Mouse (Mus musculus) liver, adult 2 months (tissue): ENCODE results near the gene Fbn1. TPM values are rescaled to one million over a fixed set of nuclear protein-coding genes. Genes with fewer than 3 reads are reported as not detected.
"Not testable (repeated sequence)": the region's sequence is repeated elsewhere in the genome, so short reads cannot be mapped to it uniquely, and the experiment has no call there.

ENCODE experiments used
- DNase-seq: peaks from one replicate; pipeline ENCODE4 v3.0.0-alpha.2; 2011; ENCODE audit warnings: low read depth, low spot score; ENCODE audit errors: extremely low read depth
- H3K27ac ChIP-seq: fragments of 200-500 bp; replicated peaks from 2 replicates; pipeline ENCODE4 v1.5.1; 2012; ENCODE audit warnings: low read depth, mild to moderate bottlenecking, control low read depth, inconsistent platforms, low read length; ENCODE audit not compliant: insufficient read depth
- H3K27me3 ChIP-seq: fragments of 200-500 bp; 2 replicates; pipeline ENCODE4 v1.6.1; 2012; ENCODE audit warnings: mild to moderate bottlenecking, moderate library complexity, low read length, inconsistent platforms; ENCODE audit not compliant: control insufficient read depth, insufficient read depth
- H3K36me3 ChIP-seq: fragments of 200-500 bp; 2 replicates; pipeline ENCODE4 v1.6.1; 2012; ENCODE audit warnings: low read length, inconsistent platforms; ENCODE audit not compliant: control insufficient read depth, insufficient read depth
- H3K4me1 ChIP-seq: fragments of 200-500 bp; 2 replicates; pipeline ENCODE4 v1.6.1; 2011; ENCODE audit warnings: low read length; ENCODE audit not compliant: control insufficient read depth, insufficient read depth
- H3K4me3 ChIP-seq: fragments of 200-500 bp; 2 replicates; pipeline ENCODE4 v1.5.1; 2011; ENCODE audit warnings: low read depth, mild to moderate bottlenecking, control low read depth, low read length, moderate library complexity; ENCODE audit not compliant: insufficient read depth
- H3K79me2 ChIP-seq: fragments of 200-500 bp; 2 replicates; pipeline ENCODE4 v1.6.1; 2012; ENCODE audit warnings: inconsistent platforms, mild to moderate bottlenecking, low read length, moderate library complexity; ENCODE audit not compliant: control insufficient read depth, insufficient read depth
- H3K9ac ChIP-seq: fragments of 200-500 bp; 2 replicates; pipeline ENCODE4 v1.6.1; 2012; ENCODE audit warnings: low read depth, mild to moderate bottlenecking, control low read depth, inconsistent platforms, low read length
- CTCF ChIP-seq: fragments of 200-500 bp; IDR thresholded peaks from 2 replicates; pipeline ENCODE4 v1.5.1; 2011; ENCODE audit warnings: low read depth, low read length, control low read depth
- POLR2A ChIP-seq: fragments of 200-500 bp; IDR thresholded peaks from 2 replicates; pipeline ENCODE4 v1.6.1; 2011; ENCODE audit warnings: low read length, control low read depth; ENCODE audit not compliant: insufficient read depth; ENCODE audit errors: extremely low read depth
- WGBS: fragments of 180-500 bp; shearing (Covaris S2); methylation state at CpG from one replicate; pipeline ENCODE4 v1.1.7; 2018; 5-methylcytosine and 5-hydroxymethylcytosine counted together
- polyA plus RNA-seq: library from polyadenylated mRNA; depleted of rRNA; stranded (reverse); fragments of >200 nt; gene quantifications from 2 replicates; pipeline ENCODE4 v1.2.3, GENCODE M21; 2012
- total RNA-seq: library from RNA; depleted of rRNA; stranded (reverse); fragments of >200 nt; gene quantifications from 2 replicates; pipeline ENCODE4 v1.2.3, GENCODE M21; 2014

The Fbn1 gene
- total and polyA plus RNA-seq, 2 experiments: 0.84 to 2.6 TPM

GRCm38 (mm10) chr2:125282334-125283206 is 225.2 kb downstream of the Fbn1 start:
- H3K9ac ChIP-seq: no peak overlapping the region
- no peak for TF ChIP-seq CTCF
- TF ChIP-seq POLR2A: no peak
- H3K4me3 ChIP-seq: no peak overlapping the region
- DNase-seq: no peak
- no peaks in the 10 kb centered on the region; the same call in 1 of the 2 replicates for H3K27me3 ChIP-seq
- 46% methylated on average over 14 of the region's 14 CpGs for WGBS
- no peaks in the 10 kb centered on the region for H3K79me2 ChIP-seq
- H3K4me1 ChIP-seq: no peaks in the 10 kb centered on the region
- no peaks in the 10 kb centered on the region for H3K36me3 ChIP-seq
- no peak overlapping the region for H3K27ac ChIP-seq

- H3K27ac ChIP-seq, DNase-seq, H3K4me1 ChIP-seq, H3K36me3 ChIP-seq, H3K4me3 ChIP-seq, H3K27me3 ChIP-seq, H3K79me2 ChIP-seq, H3K9ac ChIP-seq: not testable (repeated sequence)
- WGBS: 88% methylated on average over 9 of the region's 9 CpGs
Measured at GRCm38 (mm10) chr2:125279995-125280394, 227.8 kb downstream of the Fbn1 start.

GRCm38 (mm10) chr2:125278474-125278873 is 229.3 kb downstream of the Fbn1 start:
- Histone ChIP-seq H3K27me3 (no peaks in the 10 kb centered on the region), H3K79me2 (no peaks in the 10 kb centered on the region), H3K4me1 (no peaks in the 10 kb centered on the region), H3K27ac (no peak overlapping the region), H3K4me3 (no peak overlapping the region), H3K36me3 (no peaks in the 10 kb centered on the region), H3K9ac (no peak overlapping the region)
- TF ChIP-seq POLR2A (no peak), CTCF (no peak)
- DNase-seq: no peak
- WGBS: 37% methylated on average over 7 of the region's 7 CpGs

GRCm38 (mm10) chr2:125276692-125277091 is 231.1 kb downstream of the Fbn1 start:
- Histone ChIP-seq H3K4me3 (no peak overlapping the region), H3K9ac (no peak overlapping the region), H3K79me2 (no peaks in the 10 kb centered on the region), H3K36me3 (no peaks in the 10 kb centered on the region), H3K4me1 (no peaks in the 10 kb centered on the region), H3K27me3 (no peaks in the 10 kb centered on the region), H3K27ac (no peak overlapping the region)
- TF ChIP-seq POLR2A (no peak), CTCF (no peak)
- no peak for DNase-seq
- 75% methylated on average over 5 of the region's 5 CpGs for WGBS

GRCm38 (mm10) chr2:125275617-125276016 is 232.2 kb downstream of the Fbn1 start:
- H3K9ac ChIP-seq: no peak overlapping the region
- no peaks in the 10 kb centered on the region for H3K4me1 ChIP-seq
- peaks cover 2% of the 10 kb centered on the region; the same call in 1 of the 2 replicates for H3K27me3 ChIP-seq
- H3K79me2 ChIP-seq: no peaks in the 10 kb centered on the region
- no peak overlapping the region for H3K4me3 ChIP-seq
- H3K36me3 ChIP-seq: no peaks in the 10 kb centered on the region
- 77% methylated on average over 5 of the region's 5 CpGs for WGBS
- H3K27ac ChIP-seq: no peak overlapping the region
- TF ChIP-seq CTCF: no peak
- TF ChIP-seq POLR2A: no peak
- no peak for DNase-seq

GRCm38 (mm10) chr2:125268876-125269275 is 238.9 kb downstream of the Fbn1 start:
- no peak overlapping the region for H3K27ac ChIP-seq
- H3K79me2 ChIP-seq: no peaks in the 10 kb centered on the region
- no peaks in the 10 kb centered on the region for H3K4me1 ChIP-seq
- no peaks in the 10 kb centered on the region for H3K36me3 ChIP-seq
- H3K27me3 ChIP-seq: peaks cover 2% of the 10 kb centered on the region; the same call in 1 of the 2 replicates
- no peak overlapping the region for H3K9ac ChIP-seq
- DNase-seq: no peak
- WGBS: 73% methylated on average over 1 of the region's 1 CpGs
- no peak overlapping the region for H3K4me3 ChIP-seq
- no peak for TF ChIP-seq POLR2A
- no peak for TF ChIP-seq CTCF
